Mouse (Mus musculus) G1E (cell line): ENCODE measurements at regions not wholly inside any gene's neighbourhood (a gene's known extent, or its start where the extent isn't known, plus 50 kb on each side); places are given as distances from the start of the nearest gene placed in this dataset.

Source experiments
- ATAC-seq: 2 replicates; pipeline ENCODE4 v1.8.0; 2016; ENCODE audit warnings: mild to moderate bottlenecking; ENCODE audit not compliant: insufficient number of reproducible peaks, poor library complexity, low FRiP score, severe bottlenecking; ENCODE audit errors: extremely low read depth
- DNase-seq: peaks from one replicate; pipeline ENCODE4 v3.0.0; 2012; ENCODE audit warnings: low spot score
- H3K27me3 ChIP-seq: 2 replicates; pipeline ENCODE4 v1.6.1; 2012; ENCODE audit warnings: mild to moderate bottlenecking, low read length, inconsistent platforms; ENCODE audit not compliant: insufficient read depth
- H3K36me3 ChIP-seq: replicated peaks from 2 replicates; pipeline ENCODE3; 2012; ENCODE audit warnings: mild to moderate bottlenecking, inconsistent platforms
- H3K4me1 ChIP-seq: 2 replicates; pipeline ENCODE4 v1.6.1; 2012; ENCODE audit warnings: low read depth, low read length, inconsistent platforms, mixed read lengths; ENCODE audit not compliant: insufficient read depth
- H3K4me3 ChIP-seq: 2 replicates; pipeline ENCODE4 v1.5.1; 2012; ENCODE audit warnings: low read depth, mild to moderate bottlenecking, inconsistent platforms, low read length, moderate library complexity, mixed read lengths
- H3K9me3 ChIP-seq: replicated peaks from 2 replicates; pipeline ENCODE4 v1.6.1; 2012; ENCODE audit warnings: inconsistent platforms
- CTCF ChIP-seq: IDR thresholded peaks from 2 replicates; pipeline ENCODE4 v1.5.1; 2012; ENCODE audit warnings: low read depth, low read length, inconsistent platforms, mixed read lengths
- GATA1 ChIP-seq: IDR thresholded peaks from 2 replicates; pipeline ENCODE4 v1.6.1; 2012; ENCODE audit warnings: borderline replicate concordance, low read length, inconsistent platforms, mixed read lengths
- GATA2 ChIP-seq: IDR thresholded peaks from 2 replicates; pipeline ENCODE4 v1.6.1; 2012; ENCODE audit warnings: low read depth, low read length, inconsistent platforms, borderline replicate concordance
- POLR2AphosphoS5 ChIP-seq: IDR thresholded peaks from 2 replicates; pipeline ENCODE4 v1.6.1; 2012; ENCODE audit warnings: low read depth, low read length, inconsistent platforms; ENCODE audit not compliant: insufficient replicate concordance
- TAL1 ChIP-seq: conservative IDR thresholded peaks from 2 replicates; pipeline ENCODE4 v1.6.1; 2012; ENCODE audit warnings: low read depth, low read length, inconsistent platforms, mixed read lengths

DNA sequence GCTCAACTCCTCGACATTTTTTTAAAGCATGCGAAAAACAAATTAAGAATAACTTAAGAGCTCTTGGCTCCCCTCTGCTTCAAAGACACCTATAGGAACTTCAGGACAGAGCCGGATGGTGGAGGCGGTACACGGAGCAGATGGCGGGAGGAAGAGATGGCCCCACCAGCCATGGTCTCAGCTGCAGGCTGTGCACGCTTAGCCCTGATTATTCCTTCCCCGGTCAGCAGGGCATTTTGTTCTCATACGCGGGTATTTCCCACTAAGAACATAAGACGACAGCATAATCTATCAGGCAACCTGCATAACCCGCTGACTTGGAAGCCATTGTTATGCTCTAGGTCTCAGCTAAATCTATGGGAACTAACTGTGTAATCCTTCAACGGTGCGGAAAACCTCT, 544.8 kb upstream of the Mgmt start:
- Histone ChIP-seq H3K4me1 (no peaks in the 10 kb centered on the region), H3K36me3 (no peaks in the 10 kb centered on the region), H3K27me3 (no peaks in the 10 kb centered on the region), H3K4me3 (no peak overlapping the region), H3K9me3 (peaks cover 73% of the 10 kb centered on the region)
- no peak for DNase-seq
- no peak for ATAC-seq
- TF ChIP-seq POLR2AphosphoS5 (no peak), CTCF (no peak), TAL1 (no peak), GATA1 (no peak), GATA2 (no peak)

- H3K36me3 ChIP-seq, result no peaks in the 10 kb centered on the region
- peaks cover 44% of the 10 kb centered on the region for H3K9me3 ChIP-seq
- ATAC-seq, result no peak
- H3K4me3 ChIP-seq, result no peak overlapping the region
- TF ChIP-seq CTCF (no peak), GATA1 (no peak), POLR2AphosphoS5 (no peak), GATA2 (no peak), TAL1 (no peak)
- DNase-seq, result no peak
- no peaks in the 10 kb centered on the region for H3K4me1 ChIP-seq
- H3K27me3 ChIP-seq, result no peaks in the 10 kb centered on the region
Measured at GRCm38 (mm10) chr7:136357011-136357410, 537.4 kb upstream of the Mgmt start.

DNA sequence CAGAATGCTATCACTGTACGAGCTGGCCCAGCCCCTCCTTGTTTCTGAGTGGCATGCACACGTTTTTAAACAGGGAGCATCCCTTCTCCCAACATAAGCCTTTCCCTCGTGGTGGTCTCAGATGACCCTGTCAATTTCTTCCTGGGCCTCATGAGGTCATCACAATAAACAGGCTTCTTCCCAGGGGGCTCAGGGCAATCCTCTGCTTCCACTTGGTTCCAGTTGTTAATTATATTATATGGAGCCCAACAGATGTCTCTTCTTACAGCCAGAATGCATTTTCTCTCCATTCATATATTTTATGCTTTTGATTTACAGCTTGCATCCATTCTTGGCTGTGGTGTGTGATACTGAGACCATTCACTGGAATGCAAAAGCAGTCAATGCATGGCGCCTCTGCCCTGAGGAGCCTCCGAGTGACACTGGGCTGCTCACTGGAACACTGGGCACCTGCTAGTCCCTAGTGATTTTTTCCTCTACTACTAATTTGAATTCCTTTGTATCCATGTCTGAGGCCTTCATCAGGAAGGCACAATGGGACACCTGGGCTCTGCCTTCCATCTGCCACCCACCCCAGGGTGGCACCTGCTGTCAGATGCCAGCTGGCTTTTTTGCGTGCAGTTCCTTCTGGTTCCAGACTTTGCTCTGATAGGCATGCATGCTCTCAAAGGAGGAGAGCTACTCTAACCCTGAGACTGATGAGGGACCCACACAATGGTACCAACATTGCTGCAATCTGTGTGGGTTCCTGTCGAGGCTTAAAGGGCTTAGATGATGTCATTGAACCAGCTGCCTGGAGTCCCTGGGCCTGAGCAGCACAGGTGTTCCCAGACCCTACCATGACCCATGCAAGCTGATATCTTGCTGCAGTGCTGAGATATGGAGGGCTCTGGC, 528.8 kb upstream of the Mgmt start:
- no peaks in the 10 kb centered on the region for H3K27me3 ChIP-seq
- ATAC-seq, result no peak
- no peak overlapping the region for H3K4me3 ChIP-seq
- no peak for TF ChIP-seq POLR2AphosphoS5
- TF ChIP-seq CTCF, result no peak
- TF ChIP-seq TAL1, result no peak
- TF ChIP-seq GATA1, result no peak
- TF ChIP-seq GATA2, result no peak
- H3K36me3 ChIP-seq, result no peaks in the 10 kb centered on the region
- H3K4me1 ChIP-seq, result no peaks in the 10 kb centered on the region
- no peak for DNase-seq
- H3K9me3 ChIP-seq, result peaks cover 61% of the 10 kb centered on the region

DNA sequence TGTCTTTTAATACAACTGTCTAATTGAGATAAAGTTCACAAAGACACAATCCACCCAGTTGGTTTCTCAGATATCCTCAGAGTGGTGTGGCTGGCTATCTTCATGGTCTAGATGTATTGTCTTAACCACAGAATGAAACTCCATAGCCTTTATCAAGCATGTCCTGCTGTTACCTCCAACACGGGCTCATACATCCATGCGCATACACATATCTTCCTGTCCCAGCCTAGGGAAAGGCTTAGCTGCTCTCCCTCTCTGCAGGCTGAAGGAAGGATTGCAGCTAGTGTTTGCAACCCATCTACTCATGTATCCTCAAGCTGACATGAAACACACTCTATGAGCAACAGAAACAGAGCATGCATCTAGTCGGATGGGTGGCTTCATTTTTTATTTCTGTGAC, 517.2 kb upstream of the Mgmt start:
- Histone ChIP-seq H3K27me3 (no peaks in the 10 kb centered on the region), H3K4me1 (no peaks in the 10 kb centered on the region), H3K9me3 (peaks cover 63% of the 10 kb centered on the region), H3K36me3 (no peaks in the 10 kb centered on the region), H3K4me3 (no peak overlapping the region)
- TF ChIP-seq TAL1 (no peak), POLR2AphosphoS5 (no peak), CTCF (no peak), GATA1 (no peak), GATA2 (no peak)
- no peak for DNase-seq
- no peak for ATAC-seq

DNA sequence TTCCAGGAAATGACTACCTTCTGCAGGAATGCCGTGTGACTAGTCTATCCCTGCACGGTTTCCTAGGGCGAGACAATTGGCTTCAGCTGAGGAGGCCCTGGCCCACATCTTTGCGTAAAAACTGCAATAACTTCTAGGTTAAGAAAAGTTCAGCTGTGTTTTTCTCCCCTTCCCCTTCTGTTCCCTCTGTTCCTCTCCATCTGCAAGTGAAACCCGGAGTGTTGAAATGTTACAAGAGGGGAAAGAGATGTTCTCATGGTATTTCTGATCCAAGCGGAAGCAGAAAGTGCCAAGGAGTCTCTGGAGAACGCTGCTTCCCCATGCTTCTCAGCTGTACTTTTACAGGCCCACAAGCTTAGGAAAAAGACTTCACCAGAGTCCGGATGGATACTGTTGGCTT, 516.7 kb upstream of the Mgmt start:
- Histone ChIP-seq H3K27me3 (no peaks in the 10 kb centered on the region), H3K4me3 (no peak overlapping the region), H3K9me3 (peaks cover 63% of the 10 kb centered on the region), H3K36me3 (no peaks in the 10 kb centered on the region), H3K4me1 (no peaks in the 10 kb centered on the region)
- ATAC-seq (no peak), DNase-seq (no peak)
- no peak for TF ChIP-seq GATA1
- TF ChIP-seq TAL1, result no peak
- TF ChIP-seq CTCF, result no peak
- no peak for TF ChIP-seq POLR2AphosphoS5
- TF ChIP-seq GATA2, result no peak

DNA sequence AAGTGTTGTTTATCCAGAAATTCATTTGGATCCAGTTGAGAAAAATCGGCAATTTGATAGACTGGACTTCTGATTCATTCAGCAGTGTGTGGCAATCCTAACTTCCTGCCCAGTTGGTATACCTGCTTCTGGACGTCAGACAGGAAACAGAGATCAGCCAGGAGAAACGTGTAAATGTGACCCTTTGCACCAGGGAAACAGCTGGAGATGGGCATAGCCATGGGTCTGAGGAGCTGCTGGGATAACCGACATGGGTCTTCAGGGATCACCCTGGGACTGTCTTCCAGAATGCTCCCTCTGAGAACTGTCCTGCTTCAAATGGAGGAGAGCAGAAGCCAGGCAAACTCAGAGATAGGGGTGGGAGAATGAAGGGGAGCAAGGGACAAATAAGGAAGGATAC, 516.1 kb upstream of the Mgmt start:
- Histone ChIP-seq H3K36me3 (no peaks in the 10 kb centered on the region), H3K4me3 (no peak overlapping the region), H3K27me3 (no peaks in the 10 kb centered on the region), H3K4me1 (no peaks in the 10 kb centered on the region), H3K9me3 (peaks cover 65% of the 10 kb centered on the region)
- DNase-seq, result no peak
- TF ChIP-seq POLR2AphosphoS5 (no peak), TAL1 (no peak), GATA2 (no peak)
- ATAC-seq, result no peak

GRCm38 (mm10) chr7:136379319-136379718, 515.1 kb upstream of the Mgmt start:
- DNase-seq (no peak), ATAC-seq (no peak)
- Histone ChIP-seq H3K9me3 (peaks cover 63% of the 10 kb centered on the region), H3K36me3 (no peaks in the 10 kb centered on the region), H3K4me3 (no peak overlapping the region), H3K4me1 (no peaks in the 10 kb centered on the region), H3K27me3 (no peaks in the 10 kb centered on the region)
- no peak for TF ChIP-seq CTCF
- no peak for TF ChIP-seq GATA1
- TF ChIP-seq TAL1, result no peak
- TF ChIP-seq GATA2, result no peak
- no peak for TF ChIP-seq POLR2AphosphoS5
